Mouse (Mus musculus): Measurements from ENCODE around the gene Ccnjl. TPM values are rescaled to one million over a fixed set of nuclear protein-coding genes. Genes with fewer than 3 reads are reported as not detected.

Ccnjl gene
- polyA plus RNA-seq, 1 experiment from 2014 or later, result 20.9 TPM

Other genes starting within 250 kb of the Ccnjl start
- 51.6 and 56.1 TPM in 2 replicates for gene Pttg1, start 102.5 kb upstream of the Ccnjl start, polyA plus RNA-seq (2015; fragmentation: Nextera tagmentation; extraction: Ambion mirVana)
- gene Slu7, start 95.0 kb upstream of the Ccnjl start, polyA plus RNA-seq (2015; fragmentation: Nextera tagmentation; extraction: Ambion mirVana), result 66.8 and 68.2 TPM in 2 replicates
- 12.5 and 12.8 TPM in 2 replicates for gene C1qtnf2, start 54.5 kb upstream of the Ccnjl start, polyA plus RNA-seq (2015; fragmentation: Nextera tagmentation; extraction: Ambion mirVana)
- 7.1 and 7.3 TPM in 2 replicates for gene 4933415A04Rik, start 58.3 kb downstream of the Ccnjl start, polyA plus RNA-seq (2015; fragmentation: Nextera tagmentation; extraction: Ambion mirVana)
- not detected in 2 replicates for gene Fabp6, start 72.8 kb downstream of the Ccnjl start, polyA plus RNA-seq (2015; fragmentation: Nextera tagmentation; extraction: Ambion mirVana)
- gene Pwwp2a, start 153.2 kb downstream of the Ccnjl start, polyA plus RNA-seq (2015; fragmentation: Nextera tagmentation; extraction: Ambion mirVana), result 35.1 and 38.8 TPM in 2 replicates
- gene Ttc1, start 219.2 kb downstream of the Ccnjl start, polyA plus RNA-seq (2015; fragmentation: Nextera tagmentation; extraction: Ambion mirVana), result 92.4 and 98.5 TPM in 2 replicates

All from neural tube, embryonic 13.5 days (tissue).